Mouse (Mus musculus) retina, postnatal 1 day (tissue): ENCODE measurements around the gene Slc25a51.
A peak's percentile ranks its signal among the peaks of the same experiment; 100 is the strongest.
"Not testable (repeated sequence)": the region's sequence is repeated elsewhere in the genome, so short reads cannot be mapped to it uniquely, and the experiment has no call there.

Source experiments
- DNase-seq: peaks from one replicate; pipeline ENCODE4 v3.0.0-alpha.2; 2012

The Slc25a51 gene

GRCm38 (mm10) chr4:45396211-45396610 is 12.4 kb downstream of the Slc25a51 start:
- not testable (repeated sequence) for DNase-seq

- no peak for DNase-seq
Measured at GRCm38 (mm10) chr4:45393658-45394057, 14.9 kb downstream of the Slc25a51 start.

- no peak for DNase-seq
Measured at GRCm38 (mm10) chr4:45392994-45393393, 15.6 kb downstream of the Slc25a51 start.

GRCm38 (mm10) chr4:45392572-45392971 is 16.0 kb downstream of the Slc25a51 start:
- DNase-seq, result no peak

- peak; percentile 13 for DNase-seq
Measured at GRCm38 (mm10) chr4:45392099-45392498, 16.5 kb downstream of the Slc25a51 start.

- DNase-seq, result not testable (repeated sequence)
Measured at GRCm38 (mm10) chr4:45387296-45387695, 21.3 kb downstream of the Slc25a51 start.

- not testable (repeated sequence) for DNase-seq
Measured at GRCm38 (mm10) chr4:45382133-45382532, 26.4 kb downstream of the Slc25a51 start.

- not testable (repeated sequence) for DNase-seq
Measured at GRCm38 (mm10) chr4:45380903-45381580, 27.5 kb downstream of the Slc25a51 start.

- no peak for DNase-seq
Measured at GRCm38 (mm10) chr4:45376573-45376972, 32.0 kb downstream of the Slc25a51 start.

GRCm38 (mm10) chr4:45374879-45375278 is 33.7 kb downstream of the Slc25a51 start:
- DNase-seq, result no peak

GRCm38 (mm10) chr4:45371261-45371660 is 37.3 kb downstream of the Slc25a51 start:
- no peak for DNase-seq

- no peak for DNase-seq
Measured at GRCm38 (mm10) chr4:45356653-45357052, 51.9 kb downstream of the Slc25a51 start.
